Mouse (Mus musculus): Measurements from ENCODE around the gene Ctsll3.

GRCm38 (mm10) chr13:60843153-60843552 is 40.5 kb upstream of the Ctsll3 start:
- TF ChIP-seq POLR2A (IDR thresholded peaks at IDR 0.05; ENCODE audit: low read depth, low read length) (no peak), CTCF (IDR thresholded peaks at IDR 0.05; ENCODE audit: extremely low read depth, insufficient read length, insufficient replicate concordance, low read depth, low read length) (no peak)
